Mouse (Mus musculus) kidney, embryonic 15.5 days (tissue): Measurements from ENCODE around the gene Tmem171. TPM values are rescaled to one million over a fixed set of nuclear protein-coding genes. Genes with fewer than 3 reads are reported as not detected.

Experiments used
- ATAC-seq: fragments of 200-750 bp; cut with Nextera tagmentation; replicated peaks from 2 replicates; pipeline ENCODE4 v1.8.0; 2017; ENCODE audit warnings: moderate TSS enrichment; ENCODE audit not compliant: low FRiP score
- H3K27ac ChIP-seq: fragments of 300-500 bp; sonication (generic); 2 replicates; pipeline ENCODE4 v1.5.1; 2015; ENCODE audit warnings: mild to moderate bottlenecking, inconsistent platforms
- H3K27me3 ChIP-seq: fragments of 300-500 bp; sonication (generic); 2 replicates; pipeline ENCODE4 v1.6.1; 2015; ENCODE audit warnings: inconsistent platforms
- H3K36me3 ChIP-seq: fragments of 300-500 bp; sonication (generic); 2 replicates; pipeline ENCODE4 v1.6.1; 2015; ENCODE audit warnings: inconsistent platforms
- H3K4me1 ChIP-seq: fragments of 300-500 bp; sonication (generic); 2 replicates; pipeline ENCODE4 v1.6.1; 2015; ENCODE audit warnings: inconsistent platforms
- H3K4me2 ChIP-seq: fragments of 300-500 bp; sonication (generic); 2 replicates; pipeline ENCODE4 v1.6.1; 2015; ENCODE audit warnings: moderate library complexity, mild to moderate bottlenecking, inconsistent platforms
- H3K4me3 ChIP-seq: fragments of 300-500 bp; sonication (generic); replicated peaks from 2 replicates; pipeline ENCODE4 v1.5.1; 2015; ENCODE audit warnings: mild to moderate bottlenecking, inconsistent platforms
- H3K9ac ChIP-seq: fragments of 300-500 bp; sonication (generic); 2 replicates; pipeline ENCODE4 v1.6.1; 2015; ENCODE audit warnings: mild to moderate bottlenecking, inconsistent platforms
- H3K9me3 ChIP-seq: fragments of 300-500 bp; sonication (generic); replicated peaks from 2 replicates; pipeline ENCODE4 v1.6.1; 2016; ENCODE audit warnings: inconsistent platforms
- WGBS: fragments of 180-500 bp; shearing (Covaris S2); methylation state at CpG from one replicate; pipeline ENCODE4 v1.1.7; 2015; ENCODE audit warnings: mixed read lengths; 5-methylcytosine and 5-hydroxymethylcytosine counted together
- polyA plus RNA-seq: library from polyadenylated mRNA; unstranded; fragments of >200 nt; fragmentation: Nextera tagmentation; extraction: Ambion mirVana; gene quantifications from 2 replicates; pipeline ENCODE4 v1.2.1, GENCODE M21; 2015

The Tmem171 gene
- polyA plus RNA-seq, 1 experiment from 2014 or later, result 6.5 TPM

- Histone ChIP-seq H3K9ac (no peak overlapping the region), H3K27me3 (peaks cover 20% of the 10 kb centered on the region), H3K4me2 (0 out of 2 replicates have a peak overlapping the region, but pooled peaks have one; percentile 5), H3K4me3 (no peak overlapping the region), H3K27ac (no peak overlapping the region), H3K36me3 (no peaks in the 10 kb centered on the region), H3K9me3 (no peaks in the 10 kb centered on the region), H3K4me1 (peaks cover 24% of the 10 kb centered on the region)
- ATAC-seq, result no peak
- WGBS, result 74% methylated on average over 11 of the region's 11 CpGs
These were observed 3.7 kb downstream of the Tmem171 start for GRCm38 (mm10) chr13:98690886-98691285.

DNA sequence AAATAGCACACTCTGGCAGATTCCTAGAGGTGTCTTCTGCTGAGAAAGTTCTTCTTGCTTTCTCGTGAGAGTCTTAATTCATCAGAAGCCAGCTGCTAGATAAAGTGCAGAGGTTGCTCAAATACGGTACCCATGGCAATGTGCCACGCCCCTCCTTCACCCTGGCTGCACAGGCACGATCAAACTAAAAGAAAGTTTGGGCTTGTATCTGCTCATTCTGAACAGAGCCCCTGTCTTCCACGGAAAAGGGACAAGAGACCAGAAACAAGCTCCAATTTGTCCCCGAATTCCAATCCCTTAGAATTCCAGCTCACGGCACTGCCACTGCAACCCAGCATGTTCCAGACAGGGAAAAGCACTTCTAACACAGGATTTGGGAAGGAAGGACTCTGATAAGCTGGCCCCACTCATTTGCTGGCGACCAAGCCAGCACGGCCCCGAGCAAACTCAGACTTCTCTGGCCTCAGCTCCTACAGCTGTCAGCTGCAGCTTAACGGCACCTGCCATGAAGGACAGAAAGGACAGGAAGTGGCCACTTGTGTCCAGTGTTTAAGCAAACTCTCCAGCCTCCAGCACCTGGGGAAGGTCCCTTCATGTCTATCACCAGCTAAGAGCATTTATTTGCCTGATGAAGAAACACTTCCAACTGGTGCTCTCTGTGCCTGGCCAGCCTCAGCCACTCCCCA lies 4.9 kb downstream of the Tmem171 start:
- no peaks in the 10 kb centered on the region for H3K36me3 ChIP-seq
- no peak overlapping the region for H3K27ac ChIP-seq
- H3K9ac ChIP-seq, result no peak overlapping the region
- no peak overlapping the region for H3K4me3 ChIP-seq
- WGBS, result 59% methylated on average over 11 of the region's 11 CpGs
- peaks cover 17% of the 10 kb centered on the region for H3K4me1 ChIP-seq
- no peaks in the 10 kb centered on the region for H3K9me3 ChIP-seq
- 0 out of 2 replicates have a peak overlapping the region, but pooled peaks have one; percentile 12 for H3K4me2 ChIP-seq
- no peak for ATAC-seq
- H3K27me3 ChIP-seq, result peaks cover 14% of the 10 kb centered on the region

GRCm38 (mm10) chr13:98687931-98688330 lies 6.7 kb downstream of the Tmem171 start:
- H3K4me2 ChIP-seq, result no peak overlapping the region
- H3K4me3 ChIP-seq, result no peak overlapping the region
- no peak for ATAC-seq
- 51% methylated on average over 9 of the region's 9 CpGs for WGBS
- H3K9ac ChIP-seq, result no peak overlapping the region
- H3K9me3 ChIP-seq, result no peaks in the 10 kb centered on the region
- no peaks in the 10 kb centered on the region for H3K36me3 ChIP-seq
- no peaks in the 10 kb centered on the region for H3K27me3 ChIP-seq
- H3K27ac ChIP-seq, result no peak overlapping the region
- H3K4me1 ChIP-seq, result peaks cover 22% of the 10 kb centered on the region

DNA sequence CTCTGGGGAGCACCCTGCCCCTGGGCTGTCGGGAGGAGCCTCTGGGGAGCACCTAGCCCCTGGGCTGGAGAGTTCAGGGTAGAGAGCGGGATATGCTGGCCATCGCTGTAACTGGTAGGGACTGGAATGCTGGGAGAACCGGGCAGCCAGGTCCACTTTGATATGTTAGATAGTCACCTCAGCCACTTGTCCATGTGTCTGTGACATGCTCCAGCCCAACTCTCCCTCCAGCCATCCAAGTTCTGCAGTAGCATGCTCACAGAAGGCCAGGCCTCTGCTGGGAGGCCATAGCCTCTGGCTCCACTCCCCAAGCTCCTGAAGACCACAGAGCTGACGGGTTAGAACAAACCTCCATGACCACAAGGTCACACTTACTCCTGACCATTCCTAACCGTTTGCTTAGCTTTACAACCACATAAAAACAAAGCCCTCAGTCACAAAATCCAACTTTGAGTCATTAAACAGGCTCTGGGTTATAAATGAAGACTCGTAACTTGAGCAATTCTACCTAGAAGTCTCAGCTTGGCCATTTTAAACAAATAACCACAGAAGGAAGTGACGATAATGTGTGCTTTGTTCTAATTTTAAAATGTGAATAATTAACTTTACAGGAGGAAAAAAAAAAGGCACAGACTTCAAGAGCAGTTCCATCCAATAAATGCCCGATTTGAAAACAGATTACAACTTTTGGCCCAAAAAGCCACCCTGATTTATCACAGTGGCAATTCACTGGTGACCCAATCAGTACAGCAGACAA lies 10.3 kb downstream of the Tmem171 start:
- Histone ChIP-seq H3K4me3 (no peak overlapping the region), H3K36me3 (no peaks in the 10 kb centered on the region), H3K4me1 (peaks cover 33% of the 10 kb centered on the region), H3K4me2 (no peak overlapping the region), H3K9me3 (no peaks in the 10 kb centered on the region), H3K9ac (no peak overlapping the region), H3K27me3 (no peaks in the 10 kb centered on the region), H3K27ac (peak overlapping the region; percentile 83)
- ATAC-seq, result no peak
- WGBS, result 39% methylated on average over 9 of the region's 9 CpGs

DNA sequence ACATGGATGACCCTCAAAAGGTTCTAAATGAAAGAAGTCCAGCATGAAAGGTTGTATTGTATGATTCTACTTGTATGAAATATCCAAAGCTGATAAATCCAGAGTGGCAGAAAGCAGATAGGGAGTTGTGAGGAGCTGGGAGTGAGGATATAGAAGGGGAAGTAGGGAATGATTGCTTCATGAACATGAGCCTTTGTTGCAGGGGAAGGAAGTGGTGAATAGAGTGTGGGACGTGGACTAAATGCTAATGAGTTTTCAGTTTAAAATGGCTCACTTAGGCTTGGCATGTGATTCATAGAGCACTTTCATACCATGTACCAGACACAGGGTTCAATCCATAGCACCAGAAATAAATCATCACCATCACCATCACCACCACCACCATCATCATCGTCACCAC lies 11.2 kb downstream of the Tmem171 start:
- 0 out of 2 replicates have a peak overlapping the region, but pooled peaks have one; percentile 83 for H3K27ac ChIP-seq
- 82% methylated on average over 2 of the region's 2 CpGs for WGBS
- H3K9ac ChIP-seq, result no peak overlapping the region
- H3K36me3 ChIP-seq, result no peaks in the 10 kb centered on the region
- H3K4me1 ChIP-seq, result peaks cover 38% of the 10 kb centered on the region
- no peaks in the 10 kb centered on the region for H3K27me3 ChIP-seq
- H3K9me3 ChIP-seq, result no peaks in the 10 kb centered on the region
- H3K4me3 ChIP-seq, result no peak overlapping the region
- no peak overlapping the region for H3K4me2 ChIP-seq
- ATAC-seq, result no peak

GRCm38 (mm10) chr13:98680470-98681060 lies 14.1 kb downstream of the Tmem171 start:
- Histone ChIP-seq H3K36me3 (no peaks in the 10 kb centered on the region), H3K27ac (peak overlapping the region; percentile 86), H3K4me3 (no peak overlapping the region), H3K9ac (no peak overlapping the region), H3K4me2 (no peak overlapping the region), H3K27me3 (no peaks in the 10 kb centered on the region), H3K4me1 (peaks cover 36% of the 10 kb centered on the region), H3K9me3 (no peaks in the 10 kb centered on the region)
- 57% methylated on average over 5 of the region's 5 CpGs for WGBS
- 0 out of 2 replicates have a peak, but pooled peaks have one; percentile 9 for ATAC-seq

GRCm38 (mm10) chr13:98679631-98680041 lies 15.0 kb downstream of the Tmem171 start:
- Histone ChIP-seq H3K4me3 (no peak overlapping the region), H3K27me3 (no peaks in the 10 kb centered on the region), H3K4me2 (peak overlapping the region; percentile 25; the same call in 1 of the 2 replicates), H3K9me3 (no peaks in the 10 kb centered on the region), H3K9ac (no peak overlapping the region), H3K27ac (peak overlapping the region; percentile 86), H3K36me3 (no peaks in the 10 kb centered on the region), H3K4me1 (peaks cover 32% of the 10 kb centered on the region)
- 20% methylated on average over 4 of the region's 4 CpGs for WGBS
- peak; percentile 92 for ATAC-seq

DNA sequence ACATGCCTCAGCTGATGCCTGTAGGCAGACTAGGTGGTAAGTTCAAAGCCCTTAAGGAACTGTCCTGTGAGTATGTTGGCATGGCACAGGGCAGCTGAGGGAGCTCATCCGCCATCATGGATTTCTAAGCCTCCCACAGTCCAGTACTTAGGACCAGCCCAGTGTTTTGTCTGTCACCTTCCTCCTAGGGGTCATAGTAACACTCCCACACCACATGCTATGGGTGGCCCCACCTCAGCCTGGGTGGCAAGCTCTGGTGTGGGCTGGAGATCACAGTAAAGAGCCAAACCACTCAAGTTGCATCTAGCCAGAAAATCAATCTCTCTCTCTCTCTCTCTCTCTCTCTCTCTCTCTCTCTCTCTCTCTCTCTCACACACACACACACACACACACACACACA lies 15.4 kb downstream of the Tmem171 start:
- Histone ChIP-seq H3K9me3 (no peaks in the 10 kb centered on the region), H3K4me1 (peaks cover 29% of the 10 kb centered on the region), H3K4me2 (no peak overlapping the region), H3K27me3 (no peaks in the 10 kb centered on the region), H3K36me3 (no peaks in the 10 kb centered on the region), H3K4me3 (no peak overlapping the region), H3K9ac (no peak overlapping the region), H3K27ac (peak overlapping the region; percentile 86)
- 62% methylated on average over 1 of the region's 1 CpGs for WGBS
- peak; percentile 65 for ATAC-seq

DNA sequence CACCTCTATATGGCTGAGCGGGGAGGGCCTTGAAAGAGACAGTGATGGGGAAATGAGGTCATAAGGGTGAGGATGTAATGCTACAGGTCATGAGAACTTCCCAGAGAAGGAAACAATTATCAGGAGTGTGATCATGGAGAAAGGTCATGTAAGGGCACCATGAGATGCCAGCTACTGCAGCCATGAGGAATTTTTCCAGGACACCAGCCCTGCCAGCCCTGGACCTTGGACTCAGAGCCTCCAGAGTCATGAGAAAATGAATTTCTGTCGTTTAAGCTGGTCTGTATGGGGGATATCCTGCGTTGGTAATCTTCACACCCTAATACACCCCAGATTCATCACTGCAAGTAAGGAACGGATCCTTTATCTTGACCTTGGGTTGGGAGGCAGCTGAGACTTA lies 20.7 kb downstream of the Tmem171 start:
- Histone ChIP-seq H3K9ac (no peak overlapping the region), H3K27me3 (no peaks in the 10 kb centered on the region), H3K4me1 (peaks cover 2% of the 10 kb centered on the region), H3K27ac (no peak overlapping the region), H3K36me3 (no peaks in the 10 kb centered on the region), H3K4me2 (no peak overlapping the region), H3K9me3 (no peaks in the 10 kb centered on the region), H3K4me3 (no peak overlapping the region)
- 69% methylated on average over 4 of the region's 4 CpGs for WGBS
- no peak for ATAC-seq

DNA sequence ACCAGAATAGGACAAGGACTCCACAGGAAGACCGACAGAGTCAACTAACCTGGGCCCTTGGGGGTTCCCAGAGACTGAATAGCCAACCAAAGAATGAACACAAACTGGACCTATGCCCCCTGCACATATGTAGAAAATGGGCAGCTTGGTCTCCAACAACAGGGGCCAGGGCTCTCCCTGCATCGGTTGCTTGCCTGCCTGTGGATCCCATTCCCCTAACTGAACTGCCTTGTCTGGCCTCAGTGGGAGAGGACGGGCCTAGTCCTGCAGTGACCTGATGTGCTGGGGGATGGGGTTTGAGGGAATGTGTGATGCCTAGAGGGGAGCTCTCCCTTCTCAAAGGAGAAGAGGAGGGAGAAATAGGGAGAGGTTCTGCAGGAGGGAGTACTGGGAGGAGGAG lies 25.3 kb downstream of the Tmem171 start:
- Histone ChIP-seq H3K4me3 (no peak overlapping the region), H3K9me3 (no peaks in the 10 kb centered on the region), H3K9ac (no peak overlapping the region), H3K4me1 (no peaks in the 10 kb centered on the region), H3K4me2 (no peak overlapping the region), H3K27ac (no peak overlapping the region), H3K36me3 (no peaks in the 10 kb centered on the region), H3K27me3 (no peaks in the 10 kb centered on the region)
- ATAC-seq, result no peak
- WGBS, result 79% methylated on average over 3 of the region's 3 CpGs

- no peak for ATAC-seq
- Histone ChIP-seq H3K36me3 (no peaks in the 10 kb centered on the region), H3K27me3 (no peaks in the 10 kb centered on the region), H3K27ac (no peak overlapping the region), H3K9ac (no peak overlapping the region), H3K4me1 (no peaks in the 10 kb centered on the region), H3K4me3 (no peak overlapping the region), H3K9me3 (no peaks in the 10 kb centered on the region), H3K4me2 (no peak overlapping the region)
- WGBS, result 76% methylated on average over 3 of the region's 3 CpGs
These were observed 27.3 kb downstream of the Tmem171 start for GRCm38 (mm10) chr13:98667316-98667715.

DNA sequence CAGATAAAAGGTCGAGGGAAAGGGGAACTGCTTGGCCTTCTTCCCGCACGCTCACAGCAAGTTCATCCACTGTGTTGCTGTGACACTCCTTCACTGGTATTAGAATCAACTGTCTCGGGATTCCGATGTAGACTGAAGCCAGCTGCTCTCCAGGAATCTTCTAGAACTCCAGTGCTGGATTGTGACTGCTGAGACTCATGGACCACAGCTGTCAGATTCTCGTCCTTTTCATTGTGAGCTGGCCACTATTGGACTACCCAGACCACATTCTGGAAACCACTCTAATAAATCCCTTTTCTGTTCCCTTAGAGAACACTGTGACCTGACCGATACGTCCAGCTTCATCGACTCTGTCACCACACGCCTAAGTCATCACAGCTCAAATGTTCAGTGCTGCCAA lies 29.4 kb downstream of the Tmem171 start:
- Histone ChIP-seq H3K4me3 (no peak overlapping the region), H3K9me3 (no peaks in the 10 kb centered on the region), H3K36me3 (no peaks in the 10 kb centered on the region), H3K9ac (no peak overlapping the region), H3K27ac (no peak overlapping the region), H3K4me2 (no peak overlapping the region), H3K4me1 (no peaks in the 10 kb centered on the region), H3K27me3 (no peaks in the 10 kb centered on the region)
- WGBS, result 70% methylated on average over 10 of the region's 10 CpGs
- no peak for ATAC-seq
